Mouse (Mus musculus) lung, adult 2 months (tissue): ENCODE measurements around the gene Rps6kc1.

Experiments
- CTCF ChIP-seq: fragments of 200-500 bp; IDR thresholded peaks from 2 replicates; pipeline ENCODE4 v1.5.1; 2011; ENCODE audit warnings: mild to moderate bottlenecking, low read length, control low read depth; ENCODE audit not compliant: insufficient read depth
- POLR2A ChIP-seq: fragments of 200-500 bp; IDR thresholded peaks from 2 replicates; pipeline ENCODE4 v1.6.1; 2011; ENCODE audit warnings: low read depth, mild to moderate bottlenecking, control low read depth, low read length, borderline replicate concordance; ENCODE audit errors: extremely low read depth

GRCm38 (mm10) chr1:190772088-190772885 is 139.3 kb downstream of the Rps6kc1 start:
- TF ChIP-seq CTCF (no peak), POLR2A (no peak)
